Mouse (Mus musculus) forebrain, embryonic 13.5 days (tissue): ENCODE measurements at regions not wholly inside any gene's neighbourhood (a gene's known extent, or its start where the extent isn't known, plus 50 kb on each side); places are given as distances from the start of the nearest gene placed in this dataset.

Source experiments
- ATAC-seq: fragments of 200-750 bp; cut with Nextera tagmentation; 2 replicates; pipeline ENCODE4 v1.8.0; 2017
- H3K27ac ChIP-seq: fragments of 300-500 bp; sonication (generic); 2 replicates; pipeline ENCODE4 v1.5.1; 2015; ENCODE audit warnings: inconsistent platforms, mild to moderate bottlenecking, moderate library complexity
- H3K27me3 ChIP-seq: fragments of 300-500 bp; sonication (generic); 2 replicates; pipeline ENCODE4 v1.6.1; 2015; ENCODE audit warnings: mild to moderate bottlenecking, inconsistent platforms
- H3K36me3 ChIP-seq: fragments of 300-500 bp; sonication (generic); 2 replicates; pipeline ENCODE4 v1.6.1; 2015; ENCODE audit warnings: mild to moderate bottlenecking, inconsistent platforms; ENCODE audit not compliant: poor library complexity, severe bottlenecking
- H3K4me1 ChIP-seq: fragments of 300-500 bp; sonication (generic); 2 replicates; pipeline ENCODE4 v1.6.1; 2015; ENCODE audit warnings: inconsistent platforms
- H3K4me2 ChIP-seq: fragments of 300-500 bp; sonication (generic); 2 replicates; pipeline ENCODE4 v1.6.1; 2015; ENCODE audit warnings: inconsistent platforms, mild to moderate bottlenecking, moderate library complexity
- H3K4me3 ChIP-seq: fragments of 300-500 bp; sonication (generic); 2 replicates; pipeline ENCODE4 v1.5.1; 2015; ENCODE audit warnings: mild to moderate bottlenecking, inconsistent platforms
- H3K9ac ChIP-seq: fragments of 300-500 bp; sonication (generic); 2 replicates; pipeline ENCODE4 v1.6.1; 2015; ENCODE audit warnings: mild to moderate bottlenecking, inconsistent platforms
- H3K9me3 ChIP-seq: fragments of 300-500 bp; sonication (generic); replicated peaks from 2 replicates; pipeline ENCODE4 v1.6.1; 2016; ENCODE audit warnings: inconsistent platforms
- WGBS: fragments of 180-500 bp; shearing (Covaris S2); methylation state at CpG from one replicate; pipeline ENCODE4 v1.1.7; 2015; 5-methylcytosine and 5-hydroxymethylcytosine counted together

- Histone ChIP-seq H3K27me3 (no peaks in the 10 kb centered on the region), H3K27ac (no peak overlapping the region), H3K4me2 (no peak overlapping the region), H3K4me3 (no peak overlapping the region), H3K9ac (no peak overlapping the region), H3K36me3 (no peaks in the 10 kb centered on the region), H3K9me3 (no peaks in the 10 kb centered on the region), H3K4me1 (no peaks in the 10 kb centered on the region)
- no peak for ATAC-seq
- 88% methylated on average over 6 of the region's 6 CpGs for WGBS
These were observed 356.3 kb upstream of the Lmcd1 start for GRCm38 (mm10) chr6:111917248-111917721.

DNA sequence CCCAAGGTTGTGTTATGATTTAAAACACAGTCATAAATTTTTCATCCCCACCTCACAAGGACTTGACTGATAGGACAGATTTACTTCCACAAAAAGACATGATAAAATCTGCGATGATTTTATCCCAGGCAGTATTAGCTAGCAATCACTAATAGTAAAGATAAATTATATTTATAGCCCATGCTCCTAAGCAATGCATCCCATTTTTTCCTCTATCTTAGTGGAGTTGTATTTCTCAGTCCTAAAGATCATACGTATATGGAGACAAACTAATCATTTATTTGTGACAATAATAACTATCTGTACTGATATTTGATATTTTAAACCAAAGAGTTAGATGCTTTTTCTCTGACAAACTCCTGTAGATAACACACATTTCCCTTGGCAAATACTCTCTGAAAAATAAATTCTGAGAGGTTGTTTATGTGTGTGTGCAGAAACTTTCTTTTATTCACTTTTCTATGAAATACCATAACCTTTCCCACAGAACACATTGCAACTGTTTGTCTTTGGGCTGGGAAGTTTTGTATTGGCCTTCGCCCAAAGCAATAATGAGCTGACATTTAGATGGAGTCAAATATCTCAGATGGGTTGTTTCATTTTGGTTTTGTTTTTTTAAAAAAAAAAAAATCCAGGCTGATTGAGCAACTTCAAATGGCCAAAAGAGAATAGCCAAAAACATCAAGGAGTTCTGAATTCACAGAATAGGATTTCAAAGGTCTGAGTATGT is 355.5 kb upstream of the Lmcd1 start:
- Histone ChIP-seq H3K36me3 (no peaks in the 10 kb centered on the region), H3K4me2 (no peak overlapping the region), H3K27me3 (no peaks in the 10 kb centered on the region), H3K9me3 (no peaks in the 10 kb centered on the region), H3K27ac (no peak overlapping the region), H3K4me1 (no peaks in the 10 kb centered on the region), H3K9ac (no peak overlapping the region), H3K4me3 (no peak overlapping the region)
- no peak for ATAC-seq
- WGBS = 93% methylated on average over 3 of the region's 3 CpGs

- no peaks in the 10 kb centered on the region for H3K36me3 ChIP-seq
- WGBS = 79% methylated on average over 2 of the region's 2 CpGs
- ATAC-seq = no peak
- H3K4me2 ChIP-seq = no peak overlapping the region
- no peak overlapping the region for H3K27ac ChIP-seq
- no peaks in the 10 kb centered on the region for H3K27me3 ChIP-seq
- no peaks in the 10 kb centered on the region for H3K9me3 ChIP-seq
- no peak overlapping the region for H3K9ac ChIP-seq
- no peaks in the 10 kb centered on the region for H3K4me1 ChIP-seq
- H3K4me3 ChIP-seq = no peak overlapping the region
These were observed 341.0 kb upstream of the Lmcd1 start for GRCm38 (mm10) chr6:111932596-111932995.

DNA sequence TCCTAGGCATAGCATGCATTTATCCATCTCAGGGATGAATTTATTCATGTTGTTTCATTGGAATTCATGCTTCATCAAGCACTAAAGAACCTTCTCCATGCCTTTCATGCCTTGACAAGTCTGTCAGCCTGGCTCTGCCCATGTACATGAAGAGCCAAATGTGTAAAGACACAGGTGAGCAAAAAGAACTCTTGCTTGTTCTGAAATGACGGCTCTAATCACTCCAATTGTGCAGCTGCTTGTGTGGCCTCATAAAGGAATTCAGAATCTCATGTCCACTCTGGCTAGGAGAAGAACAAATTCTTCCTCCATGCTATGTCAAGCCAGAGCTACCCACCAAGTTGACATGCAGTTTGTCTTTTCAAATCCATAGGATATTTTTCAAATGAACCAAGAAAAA is 319.2 kb upstream of the Lmcd1 start:
- Histone ChIP-seq H3K4me1 (no peaks in the 10 kb centered on the region), H3K9ac (no peak overlapping the region), H3K27me3 (no peaks in the 10 kb centered on the region), H3K36me3 (no peaks in the 10 kb centered on the region), H3K4me3 (no peak overlapping the region), H3K9me3 (no peaks in the 10 kb centered on the region), H3K27ac (no peak overlapping the region), H3K4me2 (no peak overlapping the region)
- 55% methylated on average over 1 of the region's 1 CpGs for WGBS
- no peak for ATAC-seq

DNA sequence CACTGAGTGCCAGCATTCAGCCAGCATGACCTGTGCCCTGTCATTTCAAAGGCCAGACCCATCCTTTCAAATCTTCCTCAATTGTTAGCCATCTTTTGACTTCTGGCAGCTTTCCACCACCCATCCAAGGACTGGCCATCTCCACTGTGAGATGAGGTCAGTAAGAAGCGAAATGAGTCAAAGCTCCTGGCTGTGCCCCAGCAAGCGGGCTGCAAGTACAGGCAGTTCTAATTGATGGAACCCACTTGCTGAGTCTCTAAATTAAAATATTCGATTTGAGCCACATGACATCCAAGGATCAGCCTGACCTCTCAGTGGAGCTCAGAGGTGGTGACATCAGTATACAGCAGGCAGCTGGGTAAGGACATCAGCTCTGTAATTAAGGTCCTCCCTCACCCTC is 307.8 kb upstream of the Lmcd1 start:
- H3K4me2 ChIP-seq = no peak overlapping the region
- ATAC-seq = no peak
- H3K36me3 ChIP-seq = no peaks in the 10 kb centered on the region
- no peak overlapping the region for H3K4me3 ChIP-seq
- no peak overlapping the region for H3K9ac ChIP-seq
- H3K27me3 ChIP-seq = no peaks in the 10 kb centered on the region
- H3K27ac ChIP-seq = no peak overlapping the region
- 83% methylated on average over 3 of the region's 3 CpGs for WGBS
- H3K9me3 ChIP-seq = no peaks in the 10 kb centered on the region
- no peaks in the 10 kb centered on the region for H3K4me1 ChIP-seq

GRCm38 (mm10) chr6:111985452-111985851 is 288.1 kb upstream of the Lmcd1 start:
- Histone ChIP-seq H3K9me3 (no peaks in the 10 kb centered on the region), H3K9ac (no peak overlapping the region), H3K27me3 (no peaks in the 10 kb centered on the region), H3K4me3 (no peak overlapping the region), H3K4me2 (no peak overlapping the region), H3K27ac (no peak overlapping the region), H3K4me1 (no peaks in the 10 kb centered on the region), H3K36me3 (no peaks in the 10 kb centered on the region)
- WGBS = 81% methylated on average over 1 of the region's 1 CpGs
- ATAC-seq = no peak; the same call in 1 of the 2 replicates

DNA sequence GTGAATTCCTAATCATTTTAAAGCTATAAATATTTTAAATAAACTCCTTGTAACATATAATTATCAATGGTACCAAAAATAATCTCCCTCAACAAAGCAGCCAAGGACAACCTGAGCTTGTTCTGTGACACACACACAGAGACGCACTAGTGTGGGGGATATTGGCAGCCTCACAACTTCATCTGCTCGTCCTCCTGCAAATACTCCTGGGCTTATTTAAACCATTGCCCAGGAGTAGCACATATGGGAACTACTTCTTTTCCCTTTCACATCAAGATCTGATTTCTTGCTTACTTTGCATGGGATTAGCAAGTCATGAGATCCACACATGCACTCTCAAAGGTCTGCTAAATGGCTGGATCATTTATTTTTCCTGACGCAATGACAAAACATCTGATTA is 277.7 kb upstream of the Lmcd1 start:
- no peak overlapping the region for H3K27ac ChIP-seq
- no peak overlapping the region for H3K4me2 ChIP-seq
- peak; percentile 61; the same call in 1 of the 2 replicates for ATAC-seq
- no peaks in the 10 kb centered on the region for H3K9me3 ChIP-seq
- H3K9ac ChIP-seq = no peak overlapping the region
- H3K4me3 ChIP-seq = no peak overlapping the region
- H3K27me3 ChIP-seq = no peaks in the 10 kb centered on the region
- no peaks in the 10 kb centered on the region for H3K36me3 ChIP-seq
- 64% methylated on average over 3 of the region's 3 CpGs for WGBS
- no peaks in the 10 kb centered on the region for H3K4me1 ChIP-seq

DNA sequence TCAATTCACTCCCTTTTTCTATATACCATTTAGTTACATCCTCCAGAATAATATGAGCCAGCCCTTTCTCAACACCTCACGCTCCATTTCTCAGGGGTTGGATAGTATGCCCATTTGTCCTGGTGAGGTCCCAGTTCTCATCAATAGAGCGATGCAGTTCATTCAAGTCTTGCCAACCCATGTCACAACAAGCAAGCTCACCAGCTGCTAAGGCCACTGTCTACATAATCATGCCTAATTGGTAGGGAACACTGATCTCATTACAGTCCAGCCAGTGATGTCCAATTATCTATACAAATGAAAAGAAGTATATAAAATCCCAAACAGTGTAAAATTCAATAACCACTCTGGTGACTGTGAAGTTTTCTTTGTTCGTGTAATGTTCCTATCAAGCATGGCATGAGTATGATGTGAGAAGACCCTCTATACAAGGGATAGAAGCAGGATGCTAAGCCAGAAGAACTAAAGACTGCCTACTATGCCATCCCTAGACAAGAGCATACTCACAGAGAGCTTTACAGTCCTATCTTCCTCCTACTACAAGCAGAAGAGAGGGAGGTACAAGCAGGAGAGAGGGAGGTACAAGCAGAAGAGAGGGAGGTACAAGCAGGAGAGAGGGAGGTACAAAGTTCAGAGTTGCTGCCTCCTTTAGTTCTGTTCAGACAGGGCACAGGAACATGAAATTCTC is 269.6 kb upstream of the Lmcd1 start:
- no peaks in the 10 kb centered on the region for H3K27me3 ChIP-seq
- H3K4me2 ChIP-seq = no peak overlapping the region
- no peaks in the 10 kb centered on the region for H3K9me3 ChIP-seq
- no peak overlapping the region for H3K4me3 ChIP-seq
- no peaks in the 10 kb centered on the region for H3K36me3 ChIP-seq
- H3K27ac ChIP-seq = no peak overlapping the region
- peak; percentile 91 for ATAC-seq
- 31% methylated on average over 3 of the region's 3 CpGs for WGBS
- peaks cover 17% of the 10 kb centered on the region for H3K4me1 ChIP-seq
- no peak overlapping the region for H3K9ac ChIP-seq

DNA sequence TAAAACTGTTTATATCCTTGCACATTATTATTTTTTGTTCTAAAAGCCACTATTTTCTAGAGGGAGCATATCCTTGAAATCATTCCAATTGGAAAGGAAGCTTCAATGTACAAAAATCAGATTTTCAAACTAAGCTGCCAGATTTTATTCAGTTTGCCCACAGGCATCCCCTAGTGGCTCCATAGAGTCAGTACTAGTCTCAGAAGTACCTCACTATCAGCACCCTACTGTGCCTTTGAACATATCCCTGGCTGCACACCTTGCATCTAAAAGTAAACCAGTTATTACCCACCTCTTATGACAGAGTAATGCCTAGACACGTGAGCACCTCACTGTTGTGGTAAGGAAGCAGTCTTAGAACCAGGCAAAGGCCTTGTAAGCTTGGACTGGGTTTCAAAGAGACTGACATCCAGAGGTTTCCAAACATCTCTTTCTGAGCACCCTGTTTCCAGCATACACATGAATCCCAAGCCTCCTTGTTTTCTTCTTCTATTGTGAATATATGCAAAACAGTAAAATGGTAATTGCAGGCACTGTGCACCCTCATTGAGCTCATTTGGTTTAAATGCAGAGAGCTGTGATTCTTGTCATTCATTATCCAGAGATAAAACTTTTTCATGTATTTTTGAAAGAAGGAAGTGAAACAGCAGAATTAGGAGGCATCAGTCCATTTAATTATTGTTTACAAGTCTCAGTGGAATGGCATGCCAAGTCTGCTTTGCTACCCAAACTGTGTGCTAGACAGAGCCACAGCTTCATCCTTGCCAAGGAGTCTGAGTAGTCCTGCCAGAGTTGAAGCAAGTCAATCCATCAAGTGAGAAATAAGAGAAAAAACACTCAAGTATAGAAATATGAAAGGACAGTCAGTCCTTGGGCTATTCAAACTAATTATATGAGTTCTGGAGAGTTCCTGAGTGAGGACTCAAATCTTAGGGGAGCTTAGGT is 247.0 kb upstream of the Lmcd1 start:
- Histone ChIP-seq H3K27me3 (no peaks in the 10 kb centered on the region), H3K36me3 (no peaks in the 10 kb centered on the region), H3K4me3 (no peak overlapping the region), H3K4me1 (no peaks in the 10 kb centered on the region), H3K9me3 (no peaks in the 10 kb centered on the region), H3K9ac (no peak overlapping the region), H3K4me2 (no peak overlapping the region), H3K27ac (no peak overlapping the region)
- ATAC-seq = peak; percentile 66
- 45% methylated on average over 1 of the region's 1 CpGs for WGBS

GRCm38 (mm10) chr6:112050548-112051184 is 222.9 kb upstream of the Lmcd1 start:
- Histone ChIP-seq H3K36me3 (no peaks in the 10 kb centered on the region), H3K9ac (no peak overlapping the region), H3K4me3 (no peak overlapping the region), H3K9me3 (no peaks in the 10 kb centered on the region), H3K27ac (no peak overlapping the region; the same call in 1 of the 2 replicates), H3K4me2 (no peak overlapping the region), H3K4me1 (peaks cover 9% of the 10 kb centered on the region; the same call in 1 of the 2 replicates), H3K27me3 (no peaks in the 10 kb centered on the region)
- peak; percentile 91 for ATAC-seq
- 74% methylated on average over 6 of the region's 6 CpGs for WGBS

GRCm38 (mm10) chr6:112052193-112052592 is 221.4 kb upstream of the Lmcd1 start:
- H3K4me3 ChIP-seq = no peak overlapping the region
- no peaks in the 10 kb centered on the region for H3K27me3 ChIP-seq
- WGBS = 83% methylated on average over 6 of the region's 6 CpGs
- no peak overlapping the region for H3K9ac ChIP-seq
- no peak overlapping the region for H3K27ac ChIP-seq
- H3K4me2 ChIP-seq = no peak overlapping the region
- H3K4me1 ChIP-seq = peaks cover 9% of the 10 kb centered on the region; the same call in 1 of the 2 replicates
- H3K9me3 ChIP-seq = no peaks in the 10 kb centered on the region
- no peaks in the 10 kb centered on the region for H3K36me3 ChIP-seq
- ATAC-seq = no peak
